Mouse (Mus musculus) gonadal fat pad, adult 2 months (tissue): ENCODE results near the gene Gm7978. TPM values are rescaled to one million over a fixed set of nuclear protein-coding genes. Genes with fewer than 3 reads are reported as not detected.
"Not testable (repeated sequence)": the region's sequence is repeated elsewhere in the genome, so short reads cannot be mapped to it uniquely, and the experiment has no call there.

Experiments
- DNase-seq: peaks from one replicate; pipeline ENCODE4 v3.0.0-alpha.2; 2012; ENCODE audit warnings: low read depth
- polyA plus RNA-seq: library from polyadenylated mRNA; depleted of rRNA; stranded (reverse); fragments of >200 nt; gene quantifications from 2 replicates; pipeline ENCODE4 v1.2.3, GENCODE M21; 2012; rRNA removed

Gm7978 gene
- polyA plus RNA-seq = not detected in 2 replicates

DNA sequence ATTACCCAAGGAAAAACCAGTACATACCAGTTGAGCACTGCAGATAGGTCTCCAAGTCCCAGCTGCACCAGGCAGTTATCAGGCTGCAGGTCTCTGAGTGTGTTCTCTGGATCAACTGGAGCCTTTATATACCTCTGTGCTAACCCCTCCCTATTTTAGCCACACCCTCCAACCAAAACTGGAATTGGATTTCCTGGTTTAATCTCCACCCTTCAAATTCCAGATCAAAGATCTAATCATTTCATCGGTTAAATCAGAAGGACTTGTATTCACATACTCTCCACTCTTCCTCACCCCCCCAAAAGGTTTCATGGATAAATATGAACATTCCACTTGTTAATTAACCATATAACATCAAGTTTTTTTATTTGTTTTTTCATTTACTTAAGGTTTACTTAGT, at the start of gene Gm7978:
Gm7978 (minus strand) TSS at position 101 of the 400 bp plus-strand sequence.
- DNase-seq = not testable (repeated sequence)

DNA sequence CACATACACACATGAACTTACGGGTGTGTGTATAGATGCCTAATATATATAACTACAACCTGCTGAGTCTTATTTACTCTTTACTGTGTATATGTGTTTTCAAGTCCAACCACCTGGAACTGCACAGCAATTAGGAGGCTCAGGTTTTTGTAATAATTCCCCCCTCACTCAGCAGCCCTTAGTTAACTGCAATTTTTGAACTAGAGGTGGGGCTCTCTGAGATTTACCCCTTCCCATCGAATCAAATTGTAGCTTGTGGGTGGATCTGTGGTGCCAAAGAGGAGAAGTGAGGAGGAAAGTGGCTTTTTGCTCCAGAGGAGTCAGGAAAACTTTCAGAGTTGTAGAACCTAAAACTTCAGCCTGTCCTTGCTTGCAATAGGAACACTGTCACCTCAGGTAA, 39.7 kb upstream of the Gm7978 start, which contains the start of gene E330014E10Rik:
E330014E10Rik (plus strand) TSS at position 301 of the 400 bp plus-strand sequence.
- not testable (repeated sequence) for DNase-seq

DNA sequence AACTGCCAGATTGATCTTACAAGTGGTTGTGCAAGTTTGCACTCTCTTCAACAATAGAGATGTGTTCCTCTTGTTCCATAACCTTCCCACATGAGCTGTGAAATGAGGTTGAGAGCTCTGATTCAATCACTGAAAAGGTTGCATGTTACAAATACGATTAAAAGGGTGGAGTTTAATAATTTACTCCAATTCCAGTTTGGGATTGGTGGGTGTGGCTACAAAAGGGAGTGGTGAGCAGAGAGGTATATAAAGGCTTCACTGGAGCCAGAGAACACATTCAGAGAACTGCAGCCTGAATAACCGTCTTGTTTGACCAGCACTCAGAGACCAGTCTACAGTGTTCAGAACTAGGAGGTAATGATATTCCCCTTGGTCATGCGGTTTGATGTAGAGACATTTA, 5.7 kb upstream of the Gm7978 start, which contains the start of gene Gm7982:
Gm7982 (plus strand) TSS at position 301 of the 400 bp plus-strand sequence.
- DNase-seq = not testable (repeated sequence)

Other genes with a start within 250 kb of the Gm7978 start
- not detected in 2 replicates for gene Gm3286, start 225.4 kb downstream of the Gm7978 start, polyA plus RNA-seq
- gene Gm7971, start 141.3 kb downstream of the Gm7978 start, polyA plus RNA-seq = not detected in 2 replicates
- gene Gm7982, start 5.8 kb upstream of the Gm7978 start, polyA plus RNA-seq = not detected in 2 replicates
- not detected in 2 replicates for gene E330014E10Rik, start 39.8 kb upstream of the Gm7978 start, polyA plus RNA-seq
- 0.22 and 0.24 TPM in 2 replicates for gene Cxcl13, start 220.8 kb upstream of the Gm7978 start, polyA plus RNA-seq